Mouse (Mus musculus) NIH3T3 (cell line): ENCODE results near the gene Qdpr.
"Not testable (repeated sequence)": the region's sequence is repeated elsewhere in the genome, so short reads cannot be mapped to it uniquely, and the experiment has no call there.

Source experiments
- DNase-seq: peaks from one replicate; pipeline ENCODE4 v3.0.0-alpha.2; 2012; ENCODE audit warnings: low read depth

The Qdpr gene

DNA sequence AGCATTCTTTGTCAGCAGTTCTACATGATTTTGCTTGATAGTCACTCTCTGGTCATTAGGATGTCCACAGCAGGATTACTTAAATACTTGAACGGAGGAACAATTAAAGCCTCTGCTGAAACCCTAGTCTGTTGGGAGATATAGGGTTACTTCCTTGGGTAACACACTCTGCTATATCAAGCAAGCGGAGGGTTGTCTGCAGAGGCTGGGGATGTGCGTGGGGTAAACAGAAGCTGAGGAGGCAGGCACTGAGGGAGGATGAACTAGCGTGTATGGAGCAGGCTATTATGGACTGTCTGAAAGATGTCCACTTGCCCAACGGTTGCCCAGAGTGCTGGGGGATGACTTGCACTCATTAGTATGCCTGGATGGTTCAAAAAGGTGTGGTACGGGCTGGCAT lies 3.4 kb upstream of the Qdpr start, which contains the start of gene Clrn2:
TSS of gene Clrn2 (plus strand) at position 301 of the 400 bp plus-strand sequence.
- no peak for DNase-seq

- peak; percentile 16 for DNase-seq
Observed at GRCm38 (mm10) chr5:45449206-45449605, 830 bp downstream of the Qdpr start.

DNA sequence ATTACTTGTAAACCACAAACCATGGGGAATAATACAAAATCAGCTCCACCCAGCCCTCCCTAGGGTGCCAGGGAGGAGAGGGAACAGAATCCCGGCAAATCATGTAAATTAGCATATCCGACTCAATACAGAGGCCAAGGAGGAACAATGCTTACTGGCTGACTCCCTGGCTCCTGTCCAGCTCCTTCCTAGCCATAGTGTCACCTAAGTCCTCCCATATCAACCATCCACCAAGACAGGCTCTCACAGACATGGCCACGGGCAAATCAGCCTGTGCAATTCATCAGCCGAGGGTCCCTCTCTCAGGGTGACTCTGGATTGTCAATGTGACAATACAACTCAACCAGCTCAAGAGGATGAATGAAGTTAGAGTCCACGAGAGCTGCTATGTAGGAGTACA lies 1.4 kb downstream of the Qdpr start:
- DNase-seq = no peak

DNA sequence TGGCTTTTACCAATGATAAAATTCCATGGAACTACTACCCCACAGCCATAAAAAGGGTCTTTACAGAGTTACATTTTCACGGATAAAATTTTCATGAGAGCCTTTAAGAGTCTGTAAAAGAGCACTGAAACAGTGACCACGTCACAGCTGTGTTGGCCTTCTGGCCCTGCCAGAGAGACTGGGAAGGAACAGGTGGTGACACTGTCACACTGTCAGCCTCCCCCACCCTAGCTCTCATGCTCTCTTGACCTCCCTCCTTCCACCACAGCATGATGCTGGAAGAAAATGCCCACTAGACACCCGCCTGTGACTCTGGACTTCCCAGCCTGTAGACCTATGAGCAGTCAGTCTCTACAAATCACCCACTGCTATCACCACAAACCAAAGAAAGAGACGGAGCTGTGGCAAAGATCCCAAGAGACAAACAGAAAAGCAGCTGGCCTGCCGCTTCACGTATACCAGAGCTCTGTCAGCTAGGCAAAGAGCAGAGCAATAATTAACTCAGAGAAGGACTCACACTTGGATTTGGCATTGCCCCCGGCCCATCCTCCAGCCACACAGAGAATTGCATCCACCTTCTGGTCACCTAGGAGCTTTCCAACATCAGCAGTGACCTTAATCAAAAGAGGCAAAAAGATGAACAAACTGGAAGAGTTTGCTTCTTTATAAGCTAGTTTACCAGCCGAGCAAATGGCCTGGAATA lies 5.8 kb downstream of the Qdpr start:
- no peak for DNase-seq

DNA sequence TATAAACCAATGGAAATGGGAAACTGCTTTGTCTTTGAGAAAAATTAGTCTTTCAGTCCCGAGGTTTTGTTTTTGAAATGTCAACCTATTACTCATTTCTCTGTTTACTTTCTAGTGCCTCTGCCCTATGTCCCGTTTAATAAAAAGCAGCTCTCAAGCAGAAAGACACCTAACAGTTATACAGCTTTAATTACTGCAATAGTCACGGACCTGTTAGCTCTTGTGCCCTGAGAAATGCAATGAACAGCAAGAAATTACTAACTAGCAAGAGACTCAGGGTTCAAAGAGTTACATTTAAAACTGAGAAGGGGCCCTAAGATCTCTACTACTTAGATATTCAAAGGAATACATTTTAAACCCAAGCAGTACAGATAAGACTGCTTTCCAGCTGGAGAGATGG lies 8.3 kb downstream of the Qdpr start:
- DNase-seq = no peak

DNA sequence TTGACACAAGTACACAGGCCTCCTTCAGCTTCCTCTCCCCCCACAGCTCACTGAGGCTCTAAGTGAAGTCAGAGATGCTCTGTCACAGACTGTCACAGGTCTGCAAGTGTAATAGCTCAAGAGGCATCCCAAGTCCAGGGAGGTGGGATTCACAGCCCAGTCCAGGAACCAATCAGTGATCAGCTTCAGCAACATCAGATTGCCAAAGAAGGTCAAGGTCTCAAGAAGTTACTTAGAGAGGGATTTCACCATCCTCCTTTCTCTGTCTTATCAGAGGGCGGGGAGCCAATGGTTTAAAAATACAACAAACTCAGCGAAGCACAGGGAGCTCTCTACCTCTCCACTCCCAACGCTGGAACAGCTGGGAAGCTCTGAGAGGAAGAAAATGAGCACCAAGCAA lies 8.9 kb downstream of the Qdpr start:
- DNase-seq = no peak

DNA sequence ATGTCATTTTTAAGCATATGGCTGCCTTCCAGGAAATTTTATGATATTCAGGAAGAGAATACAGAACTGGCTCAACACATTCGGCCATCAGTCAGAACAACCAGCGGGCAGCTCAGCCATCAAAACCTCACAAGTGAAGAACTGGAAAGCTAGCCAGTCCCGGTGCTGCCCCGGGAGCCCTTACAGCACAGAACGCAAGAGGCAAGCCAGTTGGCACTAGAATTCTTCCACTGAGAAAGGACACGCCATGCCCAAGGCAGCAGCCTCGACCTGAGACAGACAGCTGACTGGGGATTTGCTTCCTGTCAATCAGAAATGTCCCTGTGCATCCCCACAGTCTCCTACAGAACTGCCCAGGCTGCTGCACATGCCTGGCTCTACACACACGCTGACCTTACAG lies 11.7 kb downstream of the Qdpr start:
- no peak for DNase-seq

GRCm38 (mm10) chr5:45437826-45438225 lies 12.2 kb downstream of the Qdpr start:
- no peak for DNase-seq

GRCm38 (mm10) chr5:45435967-45436950 lies 13.8 kb downstream of the Qdpr start:
- DNase-seq = peak; percentile 67

DNA sequence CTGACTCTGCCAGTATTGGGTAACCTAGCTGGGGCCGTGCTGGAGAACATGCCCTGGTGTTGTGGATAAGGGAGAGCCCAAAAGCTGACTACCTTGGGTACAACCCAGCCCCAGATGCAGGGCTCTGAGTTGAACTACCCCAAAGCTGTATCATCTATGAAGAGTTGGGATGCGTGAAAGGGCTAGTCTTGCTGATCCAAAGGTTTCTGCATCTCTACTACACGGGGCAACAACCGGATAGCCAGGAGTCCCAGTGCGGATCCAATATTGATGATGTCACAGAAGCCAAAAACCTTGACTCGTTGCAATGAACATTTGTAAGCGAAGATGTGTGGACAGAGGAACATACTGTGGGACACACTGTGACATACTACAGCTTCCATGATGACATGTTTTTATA lies 22.1 kb downstream of the Qdpr start:
- DNase-seq = no peak

DNA sequence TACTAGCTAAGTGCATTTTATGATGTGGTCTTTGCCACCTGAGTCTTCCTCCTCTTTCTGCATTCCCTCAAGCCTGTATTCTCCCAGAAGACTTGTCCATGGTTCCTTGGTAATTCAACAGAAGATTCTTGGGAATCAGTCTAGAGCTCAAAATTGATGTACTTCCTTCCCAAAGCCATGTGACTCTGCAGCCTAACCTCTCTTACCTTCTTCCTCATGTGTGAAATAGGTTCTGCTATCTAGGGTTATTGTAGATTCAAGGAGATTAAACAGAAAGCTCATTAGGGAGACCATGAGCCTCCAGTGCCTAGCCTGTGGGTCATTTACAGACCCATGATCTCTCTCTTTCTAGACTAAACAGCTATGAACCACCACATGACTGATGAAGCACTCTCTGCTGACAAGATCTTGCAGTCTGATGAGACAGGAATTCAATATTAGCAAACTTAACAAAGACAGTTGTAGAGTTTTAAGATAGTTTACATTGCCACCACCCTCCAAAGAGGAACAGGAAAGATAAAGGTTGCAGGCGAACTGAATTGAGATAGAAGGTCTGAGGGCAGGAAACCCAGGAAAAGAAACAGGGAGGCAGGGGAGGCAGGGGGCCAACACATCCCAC lies 23.5 kb downstream of the Qdpr start:
- DNase-seq = no peak

- DNase-seq = not testable (repeated sequence)
Observed at GRCm38 (mm10) chr5:45425771-45426170, 24.3 kb downstream of the Qdpr start.

- DNase-seq = peak; percentile 80
Observed at GRCm38 (mm10) chr5:45424021-45424886, 25.8 kb downstream of the Qdpr start.

DNA sequence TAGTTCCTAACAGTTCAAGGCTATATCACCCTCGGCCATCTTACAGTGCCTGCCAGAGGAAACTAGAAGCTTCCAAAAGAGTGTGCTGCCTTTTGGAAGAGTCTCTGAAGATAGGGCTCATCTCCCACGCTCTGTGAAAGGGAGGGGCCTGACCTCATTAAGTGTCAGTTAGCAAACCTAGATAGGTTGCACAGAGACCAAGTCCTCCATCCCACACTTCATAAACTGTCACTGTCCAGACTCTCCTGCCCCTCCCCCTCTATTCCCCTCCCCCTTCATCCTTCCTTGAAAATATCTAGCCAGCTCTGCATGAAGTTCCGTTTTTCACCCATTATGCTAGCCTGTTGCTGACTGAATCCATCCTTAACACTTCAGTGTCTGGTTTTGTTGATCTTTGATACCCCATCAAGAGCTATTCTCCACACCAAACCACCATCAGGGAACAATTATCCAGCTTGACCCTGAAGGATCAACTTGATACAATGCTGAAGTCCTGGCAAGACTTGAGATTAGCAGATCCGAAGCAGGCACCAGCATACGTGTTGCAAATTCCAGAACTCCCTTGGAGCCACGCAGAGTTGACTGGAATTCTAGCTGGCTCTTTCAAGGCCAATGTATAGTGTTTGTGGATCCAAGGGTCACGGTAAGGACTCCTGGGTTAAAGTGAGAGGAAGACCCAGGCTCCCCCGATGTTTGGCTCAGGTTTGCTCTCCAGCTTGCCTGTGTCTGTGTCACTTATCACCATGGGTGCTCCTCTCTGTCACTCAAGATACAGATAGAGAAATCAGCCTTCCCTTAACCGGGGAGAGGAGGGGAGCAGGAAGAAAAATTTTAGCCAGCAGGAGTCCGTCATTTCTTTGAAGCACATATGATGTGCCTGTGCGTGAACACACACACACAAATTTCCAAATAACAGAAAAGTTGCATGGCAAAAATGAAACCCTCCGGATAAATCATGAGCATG lies 27.9 kb downstream of the Qdpr start:
- no peak for DNase-seq

DNA sequence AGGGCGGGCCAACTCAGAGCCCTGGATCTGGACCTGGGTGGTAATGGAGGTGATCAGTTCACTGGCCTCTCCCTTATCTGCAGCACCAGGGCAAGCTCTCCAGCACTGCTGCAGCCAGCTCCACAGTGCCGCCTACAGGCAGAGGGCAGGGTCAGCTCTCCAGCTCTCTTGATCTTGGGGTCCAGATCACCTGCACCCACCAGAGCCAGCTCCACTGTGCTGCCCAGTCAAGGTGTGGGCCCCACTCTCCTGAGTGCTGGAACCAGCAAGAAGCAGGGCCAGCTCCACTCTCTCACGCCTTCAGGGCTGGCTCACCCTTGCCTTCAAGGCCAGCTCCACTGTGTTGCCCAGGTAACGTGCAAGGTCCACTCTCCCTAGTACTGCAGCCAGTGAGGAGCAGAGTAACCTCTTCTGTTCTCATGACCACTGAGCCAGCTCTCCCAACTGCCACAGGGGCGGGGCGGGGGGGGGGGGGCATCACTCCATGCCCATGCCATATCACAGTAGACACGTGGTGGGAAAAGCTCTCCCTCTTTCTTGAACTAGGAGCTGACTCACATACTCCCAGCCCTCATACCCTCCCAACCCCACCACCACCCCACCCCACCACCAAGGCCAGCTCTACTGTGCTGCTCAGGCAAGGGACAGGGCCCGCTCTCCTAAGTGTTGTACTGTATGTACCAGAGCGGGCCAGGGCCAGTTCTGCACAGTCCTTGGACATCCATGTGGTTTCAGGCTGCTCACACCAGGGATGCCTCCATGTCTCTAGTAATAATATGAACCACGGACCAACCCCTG lies 30.0 kb downstream of the Qdpr start:
- no peak for DNase-seq

DNA sequence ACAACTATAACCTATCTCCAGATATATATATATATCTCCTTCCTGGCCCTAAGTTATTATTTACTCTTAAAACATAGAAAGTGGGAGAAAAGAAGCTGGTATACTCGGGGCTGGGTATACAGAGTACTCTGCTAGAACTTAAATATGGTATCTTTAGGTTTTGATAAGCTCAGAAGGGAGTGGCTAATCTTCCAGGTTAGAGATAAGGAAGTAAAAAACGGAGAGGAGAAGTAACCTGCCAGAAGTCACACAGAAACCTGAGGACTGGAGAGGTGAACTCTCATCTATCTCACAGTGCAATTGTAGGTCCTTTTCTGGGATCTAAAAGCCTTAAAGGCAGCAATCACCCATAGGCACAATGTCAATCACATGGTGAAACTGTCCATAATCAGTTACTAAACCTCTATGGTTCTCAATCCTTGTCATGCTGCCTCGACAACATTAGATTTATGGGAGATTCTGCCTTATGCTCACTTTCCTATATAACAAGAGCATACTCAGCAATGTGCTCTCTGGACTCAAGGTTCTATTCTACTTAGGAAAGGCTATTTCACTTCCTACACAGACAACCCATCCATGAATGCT lies 32.1 kb downstream of the Qdpr start:
- DNase-seq = no peak

DNA sequence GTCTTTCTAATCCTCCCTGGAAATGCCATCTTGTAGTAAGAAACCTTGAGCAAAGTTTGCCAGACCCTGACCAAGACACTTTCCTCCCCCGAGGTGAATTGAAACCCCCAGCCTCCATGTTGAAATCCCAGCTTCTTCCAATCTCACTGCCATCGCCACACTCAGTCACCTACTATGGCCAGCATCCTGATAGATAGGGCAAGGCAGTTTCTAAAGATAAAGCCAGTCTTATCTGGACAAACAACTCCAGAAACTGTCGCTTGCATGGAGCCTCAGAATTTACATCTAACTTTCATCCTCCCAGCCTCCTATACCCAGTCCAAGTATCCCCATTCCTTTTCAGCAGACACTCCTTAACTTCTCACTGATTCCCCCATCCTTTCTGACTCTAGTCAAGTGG lies 33.6 kb downstream of the Qdpr start:
- no peak for DNase-seq

GRCm38 (mm10) chr5:45406129-45406528 lies 43.9 kb downstream of the Qdpr start:
- DNase-seq = no peak

GRCm38 (mm10) chr5:45402632-45403031 lies 47.4 kb downstream of the Qdpr start:
- DNase-seq = peak; percentile 78
